Mouse (Mus musculus): ENCODE data around the gene Lamp5. TPM values are rescaled to one million over a fixed set of nuclear protein-coding genes. Genes with fewer than 3 reads are reported as not detected.

Lamp5 gene
- polyA plus RNA-seq, 1 experiment from 2014 or later = 0.09 TPM

DNA sequence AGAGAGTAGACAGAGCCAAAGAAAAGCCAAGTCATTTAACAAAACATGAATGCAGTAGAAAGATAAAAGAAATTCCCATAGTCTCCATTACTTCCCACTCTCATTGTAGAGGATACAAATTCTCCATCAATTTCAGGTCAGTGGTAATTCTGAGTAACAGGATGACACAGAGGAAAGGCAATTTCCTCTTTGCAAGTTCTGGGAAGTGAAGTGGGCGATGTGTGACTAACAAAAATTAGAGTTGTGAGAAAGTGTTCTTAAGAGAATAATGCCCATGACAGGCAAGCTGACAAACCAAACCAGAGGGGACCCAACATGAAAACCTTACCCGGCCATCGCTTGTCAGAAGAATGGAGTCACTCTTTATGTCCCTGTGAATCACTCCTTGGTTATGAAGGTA lies 45.1 kb downstream of the Lamp5 start:
- Histone ChIP-seq H3K4me3 (replicated peaks) (no peak overlapping the region), H3K4me2 (no peak overlapping the region), H3K9me3 (replicated peaks) (no peaks in the 10 kb centered on the region), H3K36me3 (no peaks in the 10 kb centered on the region), H3K4me1 (replicated peaks) (no peaks in the 10 kb centered on the region), H3K27me3 (no peaks in the 10 kb centered on the region), H3K27ac (no peak overlapping the region), H3K9ac (no peak overlapping the region)
- WGBS (ENCODE audit: insufficient replicate concordance) = 48% methylated on average over 3 of the region's 3 CpGs
- DNase-seq (no peak), ATAC-seq (ENCODE audit: low read depth) (no peak)

GRCm38 (mm10) chr2:136107597-136107996 lies 55.6 kb downstream of the Lamp5 start:
- H3K9ac ChIP-seq = no peak overlapping the region
- no peaks in the 10 kb centered on the region for H3K27me3 ChIP-seq
- no peaks in the 10 kb centered on the region for H3K9me3 ChIP-seq (replicated peaks)
- ATAC-seq (ENCODE audit: low read depth) (no peak), DNase-seq (no peak)
- H3K36me3 ChIP-seq = no peaks in the 10 kb centered on the region
- H3K4me2 ChIP-seq = no peak overlapping the region
- H3K4me3 ChIP-seq (replicated peaks) = no peak overlapping the region
- no peaks in the 10 kb centered on the region for H3K4me1 ChIP-seq (replicated peaks)
- H3K27ac ChIP-seq = no peak overlapping the region

- no peak overlapping the region for H3K4me3 ChIP-seq (replicated peaks)
- DNase-seq (no peak), ATAC-seq (ENCODE audit: low read depth) (no peak)
- no peak overlapping the region for H3K4me2 ChIP-seq
- 49% methylated on average over 6 of the region's 6 CpGs for WGBS (ENCODE audit: insufficient replicate concordance)
- no peaks in the 10 kb centered on the region for H3K36me3 ChIP-seq
- no peaks in the 10 kb centered on the region for H3K27me3 ChIP-seq
- H3K4me1 ChIP-seq (replicated peaks) = no peaks in the 10 kb centered on the region
- H3K27ac ChIP-seq = no peak overlapping the region
- no peak overlapping the region for H3K9ac ChIP-seq
- no peaks in the 10 kb centered on the region for H3K9me3 ChIP-seq (replicated peaks)
Measured at GRCm38 (mm10) chr2:136108124-136109037, 56.3 kb downstream of the Lamp5 start.

DNA sequence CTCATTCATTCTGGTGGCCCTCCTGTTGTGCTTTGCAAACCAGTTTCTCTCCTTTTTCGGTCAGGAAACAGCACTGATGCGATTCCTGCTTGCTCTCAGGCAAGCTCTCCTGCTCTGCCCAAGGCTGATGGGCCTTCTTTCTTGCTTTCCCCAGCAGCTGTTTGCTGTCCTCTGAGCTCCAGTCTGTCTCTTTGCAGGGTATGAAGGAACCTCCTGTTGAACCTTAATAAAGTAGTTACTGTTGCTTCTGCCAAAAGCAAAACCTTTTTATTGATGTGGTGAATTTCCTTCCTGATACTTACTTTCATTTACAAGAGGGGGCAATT lies 57.0 kb downstream of the Lamp5 start:
- Histone ChIP-seq H3K9ac (no peak overlapping the region), H3K36me3 (no peaks in the 10 kb centered on the region), H3K4me2 (no peak overlapping the region), H3K4me3 (replicated peaks) (no peak overlapping the region), H3K27ac (no peak overlapping the region), H3K27me3 (no peaks in the 10 kb centered on the region), H3K4me1 (replicated peaks) (no peaks in the 10 kb centered on the region), H3K9me3 (replicated peaks) (no peaks in the 10 kb centered on the region)
- ATAC-seq (ENCODE audit: low read depth) (no peak), DNase-seq (no peak)
- WGBS (ENCODE audit: insufficient replicate concordance) = 11% methylated on average over 2 of the region's 2 CpGs

DNA sequence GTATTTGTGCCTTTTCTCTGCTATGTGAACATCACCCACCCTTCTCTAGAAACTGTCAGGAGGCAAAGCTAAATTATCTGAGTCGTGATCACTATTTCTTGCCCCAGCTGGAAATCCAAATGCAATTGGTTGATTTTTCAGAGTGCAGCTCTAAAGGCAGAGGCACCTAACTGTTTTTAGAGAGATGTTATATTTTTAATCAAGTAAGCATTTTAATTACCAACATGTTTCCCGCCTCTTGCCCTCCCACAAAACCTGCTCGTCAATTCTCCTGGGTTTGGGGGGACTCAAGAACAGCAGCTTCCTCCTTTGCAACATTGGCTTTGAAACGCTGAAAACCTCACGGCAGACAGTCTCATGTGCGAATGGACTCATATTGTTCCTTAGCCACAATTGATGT lies 61.3 kb downstream of the Lamp5 start:
- Histone ChIP-seq H3K9ac (no peak overlapping the region), H3K9me3 (replicated peaks) (no peaks in the 10 kb centered on the region), H3K4me3 (replicated peaks) (no peak overlapping the region), H3K4me2 (no peak overlapping the region), H3K4me1 (replicated peaks) (no peaks in the 10 kb centered on the region), H3K27ac (no peak overlapping the region), H3K36me3 (no peaks in the 10 kb centered on the region), H3K27me3 (no peaks in the 10 kb centered on the region)
- DNase-seq (no peak), ATAC-seq (ENCODE audit: low read depth) (no peak)
- WGBS (ENCODE audit: insufficient replicate concordance) = 57% methylated on average over 6 of the region's 6 CpGs

GRCm38 (mm10) chr2:136118006-136118405 lies 66.0 kb downstream of the Lamp5 start:
- ATAC-seq (ENCODE audit: low read depth) (no peak), DNase-seq (no peak)
- Histone ChIP-seq H3K27ac (no peak overlapping the region), H3K4me2 (no peak overlapping the region), H3K27me3 (no peaks in the 10 kb centered on the region), H3K4me3 (replicated peaks) (no peak overlapping the region), H3K9ac (no peak overlapping the region), H3K9me3 (replicated peaks) (no peaks in the 10 kb centered on the region), H3K4me1 (replicated peaks) (no peaks in the 10 kb centered on the region), H3K36me3 (no peaks in the 10 kb centered on the region)
- 72% methylated on average over 2 of the region's 2 CpGs for WGBS (ENCODE audit: insufficient replicate concordance)

Data from liver, embryonic 13.5 days (tissue).